Mouse (Mus musculus): ENCODE measurements around the gene Gprc5b.

Gprc5b gene

GRCm38 (mm10) chr7:118995007-118995406 is at the start of gene Gprc5b:
Gene Gprc5b (minus strand): TSS chr7:118995211.
- in situ Hi-C loops (cut with MboI; ENCODE audit: low pct_unique_long_range_greater_than_20kb in 1 of 2, low sequenced_read_pairs in 2 of 2, unreplicated experiment in 1 of 2): loop anchor here (10.0 kb wide), 4 partner anchors 110 to 240 kb away; partner anchors contain the start of genes Iqck (in 2 of the 2) and Knop1 (in 2 of the 2)

GRCm38 (mm10) chr7:119041502-119041901 is 46.5 kb upstream of the Gprc5b start:
- in situ Hi-C loops (cut with MboI; ENCODE audit: low pct_unique_long_range_greater_than_20kb in 1 of 2, low sequenced_read_pairs in 2 of 2, unreplicated experiment in 1 of 2): no loop called here

GRCm38 (mm10) chr7:119037581-119037980 is 42.6 kb upstream of the Gprc5b start:
- in situ Hi-C loops (cut with MboI; ENCODE audit: low pct_unique_long_range_greater_than_20kb in 1 of 2, low sequenced_read_pairs in 2 of 2, unreplicated experiment in 1 of 2): no loop called here

DNA sequence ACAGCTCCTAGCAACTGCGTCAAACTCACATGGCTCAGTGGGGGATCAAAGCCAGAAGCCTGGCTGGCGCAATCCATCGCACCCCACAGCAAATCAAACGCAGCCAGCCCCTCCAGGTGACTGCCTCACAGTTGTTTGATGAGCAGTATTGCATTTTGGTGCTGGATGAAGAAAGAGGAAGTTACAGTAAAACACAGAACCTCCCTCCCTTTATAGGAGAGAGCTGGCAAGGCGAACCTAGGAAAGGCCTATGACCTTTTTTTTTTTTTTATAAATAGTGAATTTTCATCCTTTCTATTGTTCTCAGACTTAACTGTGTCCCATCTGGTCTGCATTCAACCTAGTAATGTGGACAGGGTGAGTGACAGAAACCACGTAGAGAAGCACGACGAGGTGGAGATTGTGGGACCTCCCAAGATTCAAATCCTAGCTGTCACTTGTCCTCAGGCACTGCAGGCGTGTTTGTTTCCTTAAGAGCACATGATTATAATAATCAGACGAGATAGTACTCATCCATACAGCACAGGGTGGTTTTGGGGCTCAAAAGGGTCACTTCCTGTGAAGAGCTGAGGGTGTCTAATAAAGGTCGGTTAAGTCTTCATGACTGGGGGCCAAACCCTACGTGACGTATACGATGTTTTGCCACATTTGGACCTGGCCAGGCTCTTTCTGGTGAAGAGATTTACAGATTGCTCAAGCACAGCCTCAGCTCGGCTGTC is 39.4 kb upstream of the Gprc5b start:
- in situ Hi-C loops (cut with MboI; ENCODE audit: low pct_unique_long_range_greater_than_20kb in 1 of 2, low sequenced_read_pairs in 2 of 2, unreplicated experiment in 1 of 2): no loop called here

DNA sequence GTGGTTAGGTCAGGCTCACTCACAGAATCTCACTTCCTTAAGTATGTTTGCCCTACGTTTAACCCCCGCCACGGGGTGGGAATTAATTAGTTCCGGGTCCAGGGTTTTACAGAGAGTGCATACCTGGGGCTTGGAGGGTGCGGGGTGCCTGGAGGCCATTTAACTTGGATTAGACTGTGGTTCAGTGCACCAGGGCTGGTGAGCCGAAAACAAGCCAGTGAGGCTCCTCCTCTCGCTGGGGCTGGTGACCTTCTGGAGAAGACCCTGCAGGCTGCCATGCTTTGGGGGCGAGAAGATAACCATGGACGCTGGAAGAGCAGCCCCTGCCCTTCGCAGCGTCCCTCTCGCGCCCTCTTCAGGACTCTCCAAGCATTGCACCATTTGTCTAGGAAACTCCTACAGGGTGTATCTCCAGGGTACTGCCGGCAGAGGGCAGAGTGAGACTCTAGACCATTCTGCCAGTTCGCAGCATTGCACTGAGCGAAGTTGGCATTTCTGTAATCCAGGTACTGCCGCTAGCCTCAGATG is 28.4 kb upstream of the Gprc5b start:
- in situ Hi-C loops (cut with MboI; ENCODE audit: low pct_unique_long_range_greater_than_20kb in 1 of 2, low sequenced_read_pairs in 2 of 2, unreplicated experiment in 1 of 2): loop anchor here in 1 of 2 experiments (10.0 kb wide), 1 partner anchor 401 kb away; no protein-coding TSS in a partner anchor

DNA sequence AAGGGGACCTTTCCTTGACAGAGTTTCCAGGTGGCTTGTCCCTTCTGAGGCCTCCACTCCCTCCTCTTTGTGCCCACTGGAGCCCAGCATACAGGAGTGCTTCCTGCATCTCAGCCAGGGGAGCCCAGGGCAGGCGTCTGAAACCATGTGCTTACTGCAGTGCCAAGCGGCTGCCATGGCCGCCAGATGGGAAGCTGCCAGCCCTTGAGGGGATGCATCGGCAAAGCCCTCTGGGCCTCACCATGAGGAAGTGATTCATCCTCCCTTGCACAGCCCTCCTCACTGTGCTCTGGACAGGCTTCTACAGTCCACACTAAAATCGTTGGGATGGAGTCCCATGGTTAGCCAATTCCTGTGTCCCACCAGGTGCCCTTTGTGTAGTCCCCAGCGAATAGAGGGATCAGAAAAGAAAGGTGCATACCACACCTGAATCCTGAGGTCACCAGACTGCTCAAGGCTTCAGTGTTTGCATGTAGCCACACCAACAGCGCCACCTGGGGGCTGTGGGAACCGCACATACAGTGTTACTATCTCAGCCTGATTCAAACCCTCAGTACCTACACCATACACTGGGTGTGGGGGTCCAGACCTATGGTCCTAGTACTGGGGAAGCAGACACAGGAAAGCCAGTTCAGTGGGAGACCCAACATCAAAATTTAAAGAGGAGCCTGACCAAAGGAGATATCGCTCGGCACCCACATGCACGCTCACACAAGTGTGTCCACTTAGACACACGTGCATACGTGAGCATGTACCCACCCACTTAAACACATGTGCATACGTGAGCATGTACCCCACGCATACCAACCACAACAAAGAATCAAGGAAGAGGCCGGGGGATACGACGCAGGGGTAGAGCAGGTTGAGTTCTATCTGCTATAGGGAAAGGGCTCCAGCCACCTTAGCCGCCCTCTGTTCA is 27.5 kb upstream of the Gprc5b start:
- in situ Hi-C loops (cut with MboI; ENCODE audit: low pct_unique_long_range_greater_than_20kb in 1 of 2, low sequenced_read_pairs in 2 of 2, unreplicated experiment in 1 of 2): loop anchor here in 1 of 2 experiments (10.0 kb wide), 1 partner anchor 402 kb away; no protein-coding TSS in a partner anchor

DNA sequence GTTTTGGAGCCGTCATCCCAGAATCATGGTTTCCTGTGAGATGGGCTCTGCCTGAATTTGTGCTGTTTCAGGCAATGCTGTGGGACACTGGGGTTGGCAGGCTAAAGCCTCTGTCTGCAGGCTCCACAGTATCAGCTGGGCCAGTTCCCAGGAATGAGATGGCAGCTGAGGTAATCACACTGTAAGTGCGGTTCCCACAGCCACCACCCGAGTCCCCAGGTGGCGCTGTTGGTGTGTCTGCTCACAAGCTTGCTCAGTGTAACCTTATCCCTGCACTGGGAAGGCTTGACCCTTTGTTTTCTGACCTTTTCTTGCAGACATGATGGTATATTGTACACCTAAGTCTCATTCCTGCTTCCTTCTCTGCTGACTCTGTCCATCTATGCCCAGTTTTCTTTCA is 24.5 kb upstream of the Gprc5b start:
- in situ Hi-C loops (cut with MboI; ENCODE audit: low pct_unique_long_range_greater_than_20kb in 1 of 2, low sequenced_read_pairs in 2 of 2, unreplicated experiment in 1 of 2): loop anchor here (5.0 to 10.0 kb wide), 2 partner anchors 408 to 495 kb away; partner anchors contain the start of gene Acsm5 (in 2 of the 2)

GRCm38 (mm10) chr7:119015736-119016135 is 20.7 kb upstream of the Gprc5b start:
- in situ Hi-C loops (cut with MboI; ENCODE audit: low pct_unique_long_range_greater_than_20kb in 1 of 2, low sequenced_read_pairs in 2 of 2, unreplicated experiment in 1 of 2): loop anchor here (5.0 to 10.0 kb wide), 2 partner anchors 412 to 499 kb away; partner anchors contain the start of gene Acsm5 (in 2 of the 2)

- in situ Hi-C loops (cut with MboI; ENCODE audit: low pct_unique_long_range_greater_than_20kb in 1 of 2, low sequenced_read_pairs in 2 of 2, unreplicated experiment in 1 of 2): loop anchor here (10.0 kb wide), 1 partner anchor 504 kb away; the partner anchor contains the start of gene Acsm5 (in 2 of the 2)
These were observed 16.0 kb upstream of the Gprc5b start for GRCm38 (mm10) chr7:119010854-119011529.

GRCm38 (mm10) chr7:119002501-119002900 is 7.5 kb upstream of the Gprc5b start:
- in situ Hi-C loops (cut with MboI; ENCODE audit: low pct_unique_long_range_greater_than_20kb in 1 of 2, low sequenced_read_pairs in 2 of 2, unreplicated experiment in 1 of 2): no loop called here

GRCm38 (mm10) chr7:119001965-119002364 is 7.0 kb upstream of the Gprc5b start:
- in situ Hi-C loops (cut with MboI; ENCODE audit: low pct_unique_long_range_greater_than_20kb in 1 of 2, low sequenced_read_pairs in 2 of 2, unreplicated experiment in 1 of 2): no loop called here

- in situ Hi-C loops (cut with MboI; ENCODE audit: low pct_unique_long_range_greater_than_20kb in 1 of 2, low sequenced_read_pairs in 2 of 2, unreplicated experiment in 1 of 2): loop anchor here (10.0 kb wide), 4 partner anchors 115 to 245 kb away; partner anchors contain the start of genes Iqck (in 2 of the 2) and Knop1 (in 2 of the 2)
These were observed 4.8 kb upstream of the Gprc5b start for GRCm38 (mm10) chr7:118999857-119000256.

DNA sequence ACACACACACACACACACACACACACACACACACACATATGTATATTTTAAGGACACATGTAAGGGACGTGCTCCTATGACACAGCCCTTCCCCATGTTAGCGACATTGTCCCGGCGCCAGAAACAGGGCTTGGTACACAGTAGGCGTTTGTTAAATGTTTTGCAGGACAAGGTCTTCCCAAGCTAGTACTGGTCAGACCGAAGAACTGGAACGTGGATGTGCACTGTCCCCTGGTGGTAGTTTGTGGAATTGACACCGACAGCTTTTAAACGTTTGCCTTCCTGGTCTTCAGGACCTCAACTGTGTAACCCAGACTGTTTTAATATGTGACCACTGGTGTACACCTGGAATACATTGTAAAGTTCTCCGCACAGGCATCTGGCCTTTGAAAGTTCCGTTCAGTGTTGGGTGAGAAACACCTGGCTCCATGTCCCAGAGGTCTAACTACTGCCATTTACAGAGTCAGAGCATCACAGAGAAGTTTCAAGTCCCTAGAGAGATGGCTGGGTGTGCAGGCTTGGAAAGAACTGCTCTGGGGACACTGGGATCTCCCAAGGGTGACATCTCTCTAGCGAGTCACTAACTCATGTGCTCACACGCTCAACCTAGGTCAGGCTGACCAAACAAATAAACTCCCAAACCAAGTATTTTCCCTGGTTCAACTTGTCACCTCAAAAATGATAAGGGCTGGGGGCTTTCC is 1.3 kb upstream of the Gprc5b start:
- in situ Hi-C loops (cut with MboI; ENCODE audit: low pct_unique_long_range_greater_than_20kb in 1 of 2, low sequenced_read_pairs in 2 of 2, unreplicated experiment in 1 of 2): loop anchor here (10.0 kb wide), 4 partner anchors 111 to 241 kb away; partner anchors contain the start of genes Iqck (in 2 of the 2) and Knop1 (in 2 of the 2)

GRCm38 (mm10) chr7:118995671-118996070 is 660 bp upstream of the Gprc5b start:
- in situ Hi-C loops (cut with MboI; ENCODE audit: low pct_unique_long_range_greater_than_20kb in 1 of 2, low sequenced_read_pairs in 2 of 2, unreplicated experiment in 1 of 2): loop anchor here (10.0 kb wide), 4 partner anchors 111 to 241 kb away; partner anchors contain the start of genes Iqck (in 2 of the 2) and Knop1 (in 2 of the 2)

- in situ Hi-C loops (cut with MboI; ENCODE audit: low pct_unique_long_range_greater_than_20kb in 1 of 2, low sequenced_read_pairs in 2 of 2, unreplicated experiment in 1 of 2): loop anchor here (10.0 kb wide), 4 partner anchors 110 to 240 kb away; partner anchors contain the start of genes Iqck (in 2 of the 2) and Knop1 (in 2 of the 2)
These were observed 674 bp downstream of the Gprc5b start for GRCm38 (mm10) chr7:118994231-118994842.

DNA sequence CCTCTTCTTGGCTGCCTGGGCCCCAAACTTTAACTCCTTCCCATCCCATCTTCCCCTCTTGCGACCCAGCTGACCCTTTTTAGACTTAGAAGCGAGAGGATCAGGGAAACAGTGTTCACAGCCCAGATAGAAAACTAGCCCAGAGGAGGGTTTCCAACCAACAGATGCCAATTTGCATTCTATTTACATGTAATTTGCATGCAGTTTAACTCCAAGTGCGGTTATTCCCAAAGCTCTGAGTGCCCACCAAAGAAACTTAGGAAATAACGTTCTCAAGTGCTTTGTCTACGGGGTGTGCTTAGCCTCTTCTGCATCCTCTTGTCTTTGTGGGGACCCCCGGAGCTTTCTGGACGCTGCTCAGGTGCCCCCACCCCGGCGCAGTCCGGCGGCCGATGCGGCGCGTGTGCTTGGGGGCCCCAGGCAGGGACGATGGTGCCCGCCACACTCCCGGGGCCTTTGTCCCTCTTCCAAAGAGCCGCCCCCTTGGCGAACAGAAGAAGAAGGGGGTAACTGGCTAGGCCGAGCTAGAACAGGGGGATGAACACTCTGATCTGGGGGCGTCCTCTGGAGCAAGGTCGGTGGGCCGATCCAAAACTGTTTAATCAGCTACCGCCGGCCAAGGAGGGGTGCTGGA is 1.3 kb downstream of the Gprc5b start:
- in situ Hi-C loops (cut with MboI; ENCODE audit: low pct_unique_long_range_greater_than_20kb in 1 of 2, low sequenced_read_pairs in 2 of 2, unreplicated experiment in 1 of 2): loop anchor here (10.0 kb wide), 4 partner anchors 109 to 239 kb away; partner anchors contain the start of genes Iqck (in 2 of the 2) and Knop1 (in 2 of the 2)
